Mouse (Mus musculus): Measurements from ENCODE around the gene Slc39a3. TPM values are rescaled to one million over a fixed set of nuclear protein-coding genes. Genes with fewer than 3 reads are reported as not detected.

The Slc39a3 gene
- polyA plus RNA-seq, 1 experiment: 11.6 TPM

DNA sequence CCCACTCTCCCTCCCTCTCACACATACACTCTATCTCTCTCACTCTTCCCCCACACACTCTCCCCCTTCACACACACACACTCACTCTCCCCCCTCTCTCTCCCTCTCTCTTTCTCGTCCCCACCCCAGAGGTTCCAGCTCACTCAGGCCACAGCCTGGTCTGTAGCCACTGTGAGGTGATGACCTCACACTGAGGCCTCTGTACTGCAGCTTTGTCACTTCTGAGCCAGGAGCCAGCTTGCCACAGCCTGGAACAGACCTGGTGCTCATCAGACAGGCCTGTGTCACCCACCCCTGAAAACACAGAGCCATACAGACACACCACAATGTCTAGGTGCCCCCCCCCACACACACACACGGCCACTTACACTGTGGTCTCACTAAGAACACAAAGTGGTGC lies 17.0 kb downstream of the Slc39a3 start:
- Histone ChIP-seq H3K79me2 (ENCODE audit: control insufficient read depth, insufficient read depth) (no peaks in the 10 kb centered on the region), H3K4me3 (ENCODE audit: insufficient read depth, poor library complexity, severe bottlenecking) (no peak overlapping the region), H3ac (ENCODE audit: control insufficient read depth, insufficient read length, low read depth) (no peak overlapping the region), H3K27me3 (ENCODE audit: control insufficient read depth, insufficient read depth, insufficient read length) (peaks cover 3% of the 10 kb centered on the region), H3K79me3 (ENCODE audit: low read depth) (no peaks in the 10 kb centered on the region), H3K36me3 (ENCODE audit: control insufficient read depth, insufficient read depth) (no peaks in the 10 kb centered on the region)
- TF ChIP-seq CTCF (IDR thresholded peaks at IDR 0.05; ENCODE audit: control insufficient read depth, insufficient read depth, insufficient read length): no peak
- TF ChIP-seq MYOD1 (IDR thresholded peaks at IDR 0.05; ENCODE audit: control insufficient read depth, insufficient read length, low read depth): no peak
- no peak for TF ChIP-seq FOSL1 (IDR thresholded peaks at IDR 0.05; ENCODE audit: insufficient read depth, low read length, poor library complexity, severe bottlenecking)
- TF ChIP-seq CEBPB (IDR thresholded peaks at IDR 0.05; ENCODE audit: low read depth): no peak
- TF ChIP-seq MAX (IDR thresholded peaks at IDR 0.05): no peak
- TF ChIP-seq USF1 (IDR thresholded peaks at IDR 0.05; ENCODE audit: low read depth): no peak

- H3K27me3 ChIP-seq (ENCODE audit: control insufficient read depth, insufficient read depth, insufficient read length): peaks cover 3% of the 10 kb centered on the region
- TF ChIP-seq CTCF (IDR thresholded peaks at IDR 0.05; ENCODE audit: control insufficient read depth, insufficient read depth, insufficient read length): no peak
- no peak for TF ChIP-seq MYOD1 (IDR thresholded peaks at IDR 0.05; ENCODE audit: control insufficient read depth, insufficient read length, low read depth)
- TF ChIP-seq MAX (IDR thresholded peaks at IDR 0.05): no peak
- TF ChIP-seq CEBPB (IDR thresholded peaks at IDR 0.05; ENCODE audit: low read depth): no peak
- no peak for TF ChIP-seq FOSL1 (IDR thresholded peaks at IDR 0.05; ENCODE audit: insufficient read depth, low read length, poor library complexity, severe bottlenecking)
- no peaks in the 10 kb centered on the region for H3K79me2 ChIP-seq (ENCODE audit: control insufficient read depth, insufficient read depth)
- no peak overlapping the region for H3K4me3 ChIP-seq (ENCODE audit: insufficient read depth, poor library complexity, severe bottlenecking)
- H3K79me3 ChIP-seq (ENCODE audit: low read depth): no peaks in the 10 kb centered on the region
- no peak overlapping the region for H3ac ChIP-seq (ENCODE audit: control insufficient read depth, insufficient read length, low read depth)
- no peaks in the 10 kb centered on the region for H3K36me3 ChIP-seq (ENCODE audit: control insufficient read depth, insufficient read depth)
Observed at GRCm38 (mm10) chr10:81019687-81020086, 17.5 kb downstream of the Slc39a3 start.

GRCm38 (mm10) chr10:81018326-81018725 lies 18.9 kb downstream of the Slc39a3 start:
- peaks cover 12% of the 10 kb centered on the region for H3K27me3 ChIP-seq (ENCODE audit: control insufficient read depth, insufficient read depth, insufficient read length)
- H3K4me3 ChIP-seq (ENCODE audit: insufficient read depth, poor library complexity, severe bottlenecking): no peak overlapping the region
- H3K36me3 ChIP-seq (ENCODE audit: control insufficient read depth, insufficient read depth): no peaks in the 10 kb centered on the region
- no peak overlapping the region for H3ac ChIP-seq (ENCODE audit: control insufficient read depth, insufficient read length, low read depth)
- H3K79me2 ChIP-seq (ENCODE audit: control insufficient read depth, insufficient read depth): no peaks in the 10 kb centered on the region
- H3K79me3 ChIP-seq (ENCODE audit: low read depth): no peaks in the 10 kb centered on the region
- TF ChIP-seq MAX (IDR thresholded peaks at IDR 0.05): no peak
- TF ChIP-seq FOSL1 (IDR thresholded peaks at IDR 0.05; ENCODE audit: insufficient read depth, low read length, poor library complexity, severe bottlenecking): no peak
- no peak for TF ChIP-seq MYOG (IDR thresholded peaks at IDR 0.05; ENCODE audit: control insufficient read depth, extremely low read depth, insufficient read length)
- TF ChIP-seq CTCF (IDR thresholded peaks at IDR 0.05; ENCODE audit: control insufficient read depth, insufficient read depth, insufficient read length): no peak
- TF ChIP-seq USF1 (IDR thresholded peaks at IDR 0.05; ENCODE audit: low read depth): no peak
- TF ChIP-seq CEBPB (IDR thresholded peaks at IDR 0.05; ENCODE audit: low read depth): no peak
- TF ChIP-seq MYOD1 (IDR thresholded peaks at IDR 0.05; ENCODE audit: control insufficient read depth, insufficient read length, low read depth): no peak

DNA sequence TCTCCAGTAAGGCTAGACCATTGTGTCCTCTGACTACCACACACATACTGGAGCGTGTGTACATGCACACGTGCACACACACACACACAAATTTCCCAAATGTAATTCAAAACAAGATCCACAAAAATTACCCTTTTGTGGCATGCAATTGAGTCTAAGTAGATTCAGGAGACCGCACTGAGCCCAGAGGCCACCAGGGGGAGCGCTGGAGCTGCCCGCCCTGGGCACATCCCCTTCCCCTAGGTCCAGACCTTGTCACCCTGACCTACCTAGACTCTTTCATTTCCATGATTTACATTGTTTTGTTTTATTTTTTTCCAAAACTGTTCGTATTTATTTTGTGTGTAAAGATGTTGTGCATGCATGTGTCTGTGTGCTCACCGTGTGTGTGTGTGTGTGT lies 20.6 kb downstream of the Slc39a3 start:
- Histone ChIP-seq H3ac (ENCODE audit: control insufficient read depth, insufficient read length, low read depth) (no peak overlapping the region), H3K36me3 (ENCODE audit: control insufficient read depth, insufficient read depth) (no peaks in the 10 kb centered on the region), H3K79me3 (ENCODE audit: low read depth) (no peaks in the 10 kb centered on the region), H3K27me3 (ENCODE audit: control insufficient read depth, insufficient read depth, insufficient read length) (peaks cover 21% of the 10 kb centered on the region), H3K4me3 (ENCODE audit: insufficient read depth, poor library complexity, severe bottlenecking) (no peak overlapping the region), H3K79me2 (ENCODE audit: control insufficient read depth, insufficient read depth) (no peaks in the 10 kb centered on the region)
- TF ChIP-seq CTCF (IDR thresholded peaks at IDR 0.05; ENCODE audit: control insufficient read depth, insufficient read depth, insufficient read length) (peak; percentile 79), MYOD1 (IDR thresholded peaks at IDR 0.05; ENCODE audit: control insufficient read depth, insufficient read length, low read depth) (no peak)

DNA sequence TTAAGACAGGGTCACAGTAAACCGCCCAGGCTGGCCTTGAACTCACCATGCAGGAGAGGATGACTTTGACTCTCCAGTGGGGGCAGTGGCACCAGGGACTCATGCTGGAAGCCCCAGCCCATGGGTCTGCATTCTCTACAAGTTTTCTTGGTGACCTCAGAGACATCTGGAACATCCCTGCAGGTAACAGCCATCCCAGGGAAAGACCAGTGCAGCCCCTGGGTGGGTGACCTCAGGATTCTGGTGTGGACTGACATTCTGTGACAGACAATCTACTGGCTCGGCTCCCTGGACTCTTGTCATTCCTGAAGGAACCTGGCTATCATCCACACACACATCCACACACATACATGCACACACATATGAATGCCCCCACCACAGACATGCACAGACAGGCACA lies 21.6 kb downstream of the Slc39a3 start:
- H3K79me2 ChIP-seq (ENCODE audit: control insufficient read depth, insufficient read depth): no peaks in the 10 kb centered on the region

More for the DNA sequence above, 21.6 kb downstream of the Slc39a3 start:
- no peak for TF ChIP-seq MAX (IDR thresholded peaks at IDR 0.05)
- no peak for TF ChIP-seq MYOD1 (IDR thresholded peaks at IDR 0.05; ENCODE audit: control insufficient read depth, insufficient read length, low read depth)
- TF ChIP-seq USF1 (IDR thresholded peaks at IDR 0.05; ENCODE audit: low read depth): no peak
- no peak for TF ChIP-seq CTCF (IDR thresholded peaks at IDR 0.05; ENCODE audit: control insufficient read depth, insufficient read depth, insufficient read length)
- no peak for TF ChIP-seq FOSL1 (IDR thresholded peaks at IDR 0.05; ENCODE audit: insufficient read depth, low read length, poor library complexity, severe bottlenecking)
- TF ChIP-seq MYOG (IDR thresholded peaks at IDR 0.05; ENCODE audit: control insufficient read depth, extremely low read depth, insufficient read length): no peak
- TF ChIP-seq CEBPB (IDR thresholded peaks at IDR 0.05; ENCODE audit: low read depth): no peak
- Histone ChIP-seq H3K27me3 (ENCODE audit: control insufficient read depth, insufficient read depth, insufficient read length) (peaks cover 21% of the 10 kb centered on the region), H3ac (ENCODE audit: control insufficient read depth, insufficient read length, low read depth) (no peak overlapping the region), H3K79me3 (ENCODE audit: low read depth) (no peaks in the 10 kb centered on the region), H3K4me3 (ENCODE audit: insufficient read depth, poor library complexity, severe bottlenecking) (no peak overlapping the region), H3K36me3 (ENCODE audit: control insufficient read depth, insufficient read depth) (no peaks in the 10 kb centered on the region)
